Comparison of ENCODE assay signal across 22 mouse cellular contexts in genomic region chr1:176622213-176622612, GRCm38 (mm10).
DNase-seq lines count a peak whose midpoint lies in the region; ATAC-seq lines count a peak whose summit lies in the region.
"Had no signal": no experiment of that assay in that cellular context is flagged by ENCODE, and none has a peak within 500 bp of the region (broad histone marks: within the 10 kb centered on the region; RNA-seq: fewer than 3 reads in every experiment).

No protein-coding gene starts in this region.

- ATAC-seq in frontal cortex, adult (ENCODE audit: low TSS enrichment): peak; percentile 55
- ATAC-seq: activated CD4-positive, CD25-positive, alpha-beta regulatory T cell, adult 4 months; CD4-positive, CD25-positive, alpha-beta regulatory T cell, adult 4 months; forebrain, embryonic 15.5 days; Patski had no signal

- no peak for DNase-seq in frontal cortex, postnatal 10 days (ENCODE audit: low spot score in 2 of 2)
- DNase-seq in right cerebral cortex, adult 18-20 months: peak; percentile 16
- no peak for DNase-seq in right cerebral cortex, postnatal 14 days
- DNase-seq in right cerebral cortex, postnatal 25 days: peak; percentile 8
- no peak for DNase-seq in right cerebral cortex, postnatal 4 days
- DNase-seq in layer of hippocampus, postnatal 14 days (ENCODE audit: low spot score in 2 of 2): no peak
- DNase-seq: adrenal gland, adult 8-10 months; adrenal gland, postnatal 14 days; adrenal gland, postnatal 36 days; B cell, adult 2 months; cerebellum, adult 11 months; cerebellum, adult 18-20 months; cerebellum, adult 8-10 months; cerebellum, adult 9-11 months; cerebellum, postnatal 14 days; cerebellum, postnatal 36 days; embryo, embryonic 11 days had no signal

Comparison
In these comparisons a context has a peak if more than half of its experiments do, and no peak if none do; other contexts are left out.
1. DNase-seq: peak in right cerebral cortex, adult 18-20 months (single experiment) and right cerebral cortex, postnatal 25 days (single experiment); none in frontal cortex, postnatal 10 days (0 of 2), right cerebral cortex, postnatal 14 days (single experiment), right cerebral cortex, postnatal 4 days (single experiment) and layer of hippocampus, postnatal 14 days (0 of 2).